Mouse (Mus musculus) kidney, adult 2 months (tissue): ENCODE results near the gene Man1a. TPM values are rescaled to one million over a fixed set of nuclear protein-coding genes. Genes with fewer than 3 reads are reported as not detected.

Source experiments
- DNase-seq: peaks from one replicate; pipeline ENCODE4 v3.0.0; 2021
- H3K27ac ChIP-seq: fragments of 200-500 bp; 2 replicates; pipeline ENCODE4 v1.5.1; 2012; ENCODE audit warnings: low read depth, low read length, control low read depth, inconsistent platforms; ENCODE audit not compliant: insufficient read depth
- H3K27me3 ChIP-seq: fragments of 200-500 bp; replicated peaks from 2 replicates; pipeline ENCODE4 v1.6.1; 2012; ENCODE audit warnings: mild to moderate bottlenecking, moderate library complexity, low read length, inconsistent platforms; ENCODE audit not compliant: control insufficient read depth, insufficient read depth
- H3K36me3 ChIP-seq: fragments of 200-500 bp; 2 replicates; pipeline ENCODE4 v1.6.1; 2012; ENCODE audit warnings: mild to moderate bottlenecking, moderate library complexity, low read length, inconsistent platforms; ENCODE audit not compliant: control insufficient read depth, insufficient read depth
- H3K4me1 ChIP-seq: fragments of 200-500 bp; 2 replicates; pipeline ENCODE4 v1.6.1; 2011; ENCODE audit warnings: low read length; ENCODE audit not compliant: control insufficient read depth, insufficient read depth
- H3K4me3 ChIP-seq: fragments of 200-500 bp; 2 replicates; pipeline ENCODE4 v1.5.1; 2011; ENCODE audit warnings: mild to moderate bottlenecking, low read depth, low read length, control low read depth; ENCODE audit not compliant: insufficient read depth
- CTCF ChIP-seq: fragments of 200-500 bp; conservative IDR thresholded peaks from 2 replicates; pipeline ENCODE4 v1.5.1; 2011; ENCODE audit warnings: low read depth, mild to moderate bottlenecking, control low read depth, low read length, moderate library complexity, mixed read lengths; ENCODE audit not compliant: insufficient read depth, insufficient read length
- POLR2A ChIP-seq: fragments of 200-500 bp; IDR thresholded peaks from one replicate; pipeline ENCODE4 v1.6.1; 2011; ENCODE audit warnings: low read depth, low read length, control low read depth
- WGBS: fragments of 180-500 bp; shearing (Covaris S2); methylation state at CpG from one replicate; pipeline ENCODE4 v1.1.7; 2018; 5-methylcytosine and 5-hydroxymethylcytosine counted together
- polyA plus RNA-seq: library from polyadenylated mRNA; depleted of rRNA; stranded (reverse); fragments of >200 nt; gene quantifications from 2 replicates; pipeline ENCODE4 v1.2.3, GENCODE M21; 2012

Gene Man1a
- polyA plus RNA-seq, 1 experiment: 33.4 TPM

GRCm38 (mm10) chr10:53922236-53922635, 154.2 kb downstream of the Man1a start:
- H3K36me3 ChIP-seq: no peaks in the 10 kb centered on the region
- no peak for TF ChIP-seq CTCF
- no peak for TF ChIP-seq POLR2A
- no peaks in the 10 kb centered on the region for H3K27me3 ChIP-seq
- H3K27ac ChIP-seq: no peak overlapping the region
- H3K4me1 ChIP-seq: no peaks in the 10 kb centered on the region
- DNase-seq: no peak
- WGBS: 82% methylated on average over 3 of the region's 3 CpGs
- no peak overlapping the region for H3K4me3 ChIP-seq

GRCm38 (mm10) chr10:53917517-53917916, 158.9 kb downstream of the Man1a start:
- no peaks in the 10 kb centered on the region for H3K27me3 ChIP-seq
- H3K36me3 ChIP-seq: no peaks in the 10 kb centered on the region
- no peaks in the 10 kb centered on the region; the same call in 1 of the 2 replicates for H3K4me1 ChIP-seq
- no peak for DNase-seq
- H3K4me3 ChIP-seq: no peak overlapping the region
- no peak for TF ChIP-seq POLR2A
- no peak for TF ChIP-seq CTCF
- 90% methylated on average over 3 of the region's 3 CpGs for WGBS
- no peak overlapping the region for H3K27ac ChIP-seq

- TF ChIP-seq POLR2A (no peak), CTCF (no peak)
- WGBS: 65% methylated on average over 6 of the region's 6 CpGs
- Histone ChIP-seq H3K36me3 (no peaks in the 10 kb centered on the region), H3K4me3 (no peak overlapping the region), H3K27me3 (no peaks in the 10 kb centered on the region), H3K27ac (no peak overlapping the region), H3K4me1 (no peaks in the 10 kb centered on the region; the same call in 1 of the 2 replicates)
- DNase-seq: no peak
Measured at GRCm38 (mm10) chr10:53915719-53916118, 160.7 kb downstream of the Man1a start.

GRCm38 (mm10) chr10:53914974-53915609, 161.3 kb downstream of the Man1a start:
- no peak for DNase-seq
- WGBS: 51% methylated on average over 8 of the region's 8 CpGs
- TF ChIP-seq POLR2A (no peak), CTCF (no peak)
- Histone ChIP-seq H3K4me1 (no peaks in the 10 kb centered on the region; the same call in 1 of the 2 replicates), H3K27ac (no peak overlapping the region), H3K27me3 (no peaks in the 10 kb centered on the region), H3K4me3 (no peak overlapping the region), H3K36me3 (no peaks in the 10 kb centered on the region)

- WGBS: 90% methylated on average over 4 of the region's 4 CpGs
- no peak for DNase-seq
- H3K27me3 ChIP-seq: no peaks in the 10 kb centered on the region
- no peak overlapping the region for H3K4me3 ChIP-seq
- TF ChIP-seq POLR2A (no peak), CTCF (no peak)
- no peaks in the 10 kb centered on the region for H3K36me3 ChIP-seq
- no peak overlapping the region for H3K27ac ChIP-seq
- H3K4me1 ChIP-seq: no peaks in the 10 kb centered on the region; the same call in 1 of the 2 replicates
Measured at GRCm38 (mm10) chr10:53913546-53914312, 162.7 kb downstream of the Man1a start.

- WGBS: 57% methylated on average over 4 of the region's 4 CpGs
- no peaks in the 10 kb centered on the region for H3K4me1 ChIP-seq
- no peak overlapping the region for H3K4me3 ChIP-seq
- no peak for TF ChIP-seq POLR2A
- TF ChIP-seq CTCF: no peak
- H3K27me3 ChIP-seq: no peaks in the 10 kb centered on the region
- no peaks in the 10 kb centered on the region for H3K36me3 ChIP-seq
- no peak for DNase-seq
- no peak overlapping the region for H3K27ac ChIP-seq
Measured at GRCm38 (mm10) chr10:53889512-53889911, 186.9 kb downstream of the Man1a start.

GRCm38 (mm10) chr10:53888382-53889110, 187.9 kb downstream of the Man1a start:
- DNase-seq: no peak
- no peaks in the 10 kb centered on the region for H3K27me3 ChIP-seq

More at GRCm38 (mm10) chr10:53888382-53889110, 187.9 kb downstream of the Man1a start:
- WGBS: 75% methylated on average over 10 of the region's 10 CpGs
- TF ChIP-seq CTCF (no peak), POLR2A (no peak)
- Histone ChIP-seq H3K36me3 (no peaks in the 10 kb centered on the region), H3K4me3 (no peak overlapping the region), H3K4me1 (no peaks in the 10 kb centered on the region), H3K27ac (no peak overlapping the region)
